Mouse (Mus musculus): Measurements from ENCODE around the gene Gpt2. TPM values are rescaled to one million over a fixed set of nuclear protein-coding genes. Genes with fewer than 3 reads are reported as not detected.

The Gpt2 gene
- polyA plus RNA-seq, 1 experiment: 49.2 TPM

GRCm38 (mm10) chr8:85498577-85498976 lies 6.2 kb downstream of the Gpt2 start:
- TF ChIP-seq CTCF (IDR thresholded peaks at IDR 0.05; ENCODE audit: extremely low read depth, insufficient read depth, low read length) (no peak), POLR2A (IDR thresholded peaks at IDR 0.05; ENCODE audit: extremely low read depth, insufficient read depth, low read length) (no peak)
- no peak overlapping the region for H3K27ac ChIP-seq (ENCODE audit: insufficient read depth, low read length)

DNA sequence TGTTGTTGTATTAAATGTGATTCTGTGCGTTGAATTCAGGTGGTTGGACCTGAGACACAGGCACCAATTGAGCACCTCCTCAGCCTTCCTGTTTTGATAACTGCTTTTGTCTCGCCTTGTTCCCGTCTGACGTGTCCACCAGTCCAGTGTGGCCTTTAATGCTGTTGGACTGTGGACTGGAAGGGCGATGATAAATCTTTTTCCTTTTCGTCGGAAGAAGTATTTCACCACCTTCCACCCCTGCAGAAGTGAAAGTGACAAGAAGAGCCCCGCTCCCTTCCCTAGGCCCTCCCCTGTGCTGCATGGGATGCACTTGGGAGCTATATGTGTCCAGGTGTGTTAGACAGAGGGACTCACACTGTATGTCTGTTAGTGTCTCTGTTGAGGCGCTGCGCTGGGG lies 8.1 kb downstream of the Gpt2 start:
- Histone ChIP-seq H3K27ac (ENCODE audit: insufficient read depth, low read length) (no peak overlapping the region), H3K4me1 (ENCODE audit: control insufficient read depth, insufficient read depth, low read length) (peaks cover 8% of the 10 kb centered on the region), H3K4me3 (ENCODE audit: insufficient read depth, low read length) (no peak overlapping the region)
- no peak for TF ChIP-seq CTCF (IDR thresholded peaks at IDR 0.05; ENCODE audit: extremely low read depth, insufficient read depth, low read length)
- no peak for TF ChIP-seq POLR2A (IDR thresholded peaks at IDR 0.05; ENCODE audit: extremely low read depth, insufficient read depth, low read length)

More at GRCm38 (mm10) chr8:85498577-85498976, 6.2 kb downstream of the Gpt2 start:
- no peak overlapping the region for H3K4me3 ChIP-seq (ENCODE audit: insufficient read depth, low read length)
- H3K4me1 ChIP-seq (ENCODE audit: control insufficient read depth, insufficient read depth, low read length): peaks cover 10% of the 10 kb centered on the region

GRCm38 (mm10) chr8:85500955-85501685 lies 8.7 kb downstream of the Gpt2 start:
- no peak for TF ChIP-seq POLR2A (IDR thresholded peaks at IDR 0.05; ENCODE audit: extremely low read depth, insufficient read depth, low read length)
- TF ChIP-seq CTCF (IDR thresholded peaks at IDR 0.05; ENCODE audit: extremely low read depth, insufficient read depth, low read length): no peak
- Histone ChIP-seq H3K27ac (ENCODE audit: insufficient read depth, low read length) (no peak overlapping the region), H3K4me1 (ENCODE audit: control insufficient read depth, insufficient read depth, low read length) (peaks cover 8% of the 10 kb centered on the region), H3K4me3 (ENCODE audit: insufficient read depth, low read length) (no peak overlapping the region)

DNA sequence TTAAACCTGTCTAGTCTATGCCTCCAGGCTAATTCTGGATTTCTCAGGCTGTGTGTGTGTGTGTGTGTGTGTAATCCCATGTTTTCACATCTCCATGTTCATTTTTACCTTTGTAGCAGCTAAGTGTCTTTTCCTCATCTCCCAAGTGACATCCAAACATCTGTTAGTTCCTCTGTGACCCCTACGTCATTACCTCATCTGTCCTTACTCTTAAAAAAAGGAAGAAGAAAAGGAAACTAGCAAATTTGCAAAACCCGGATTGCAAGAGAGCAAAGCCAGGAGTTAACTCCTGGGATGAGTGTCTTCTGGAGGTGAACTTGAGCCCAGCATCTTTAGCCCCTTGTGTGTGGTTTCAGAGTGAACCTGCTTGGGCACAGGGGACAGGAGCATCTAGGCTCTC lies 10.0 kb downstream of the Gpt2 start:
- TF ChIP-seq CTCF (IDR thresholded peaks at IDR 0.05; ENCODE audit: extremely low read depth, insufficient read depth, low read length) (no peak), POLR2A (IDR thresholded peaks at IDR 0.05; ENCODE audit: extremely low read depth, insufficient read depth, low read length) (no peak)
- Histone ChIP-seq H3K4me3 (ENCODE audit: insufficient read depth, low read length) (no peak overlapping the region), H3K4me1 (ENCODE audit: control insufficient read depth, insufficient read depth, low read length) (peaks cover 8% of the 10 kb centered on the region), H3K27ac (ENCODE audit: insufficient read depth, low read length) (no peak overlapping the region)

- TF ChIP-seq POLR2A (IDR thresholded peaks at IDR 0.05; ENCODE audit: extremely low read depth, insufficient read depth, low read length): no peak
- Histone ChIP-seq H3K4me3 (ENCODE audit: insufficient read depth, low read length) (no peak overlapping the region), H3K4me1 (ENCODE audit: control insufficient read depth, insufficient read depth, low read length) (peaks cover 8% of the 10 kb centered on the region), H3K27ac (ENCODE audit: insufficient read depth, low read length) (no peak overlapping the region)
These were observed 10.7 kb downstream of the Gpt2 start for GRCm38 (mm10) chr8:85503065-85503464.

DNA sequence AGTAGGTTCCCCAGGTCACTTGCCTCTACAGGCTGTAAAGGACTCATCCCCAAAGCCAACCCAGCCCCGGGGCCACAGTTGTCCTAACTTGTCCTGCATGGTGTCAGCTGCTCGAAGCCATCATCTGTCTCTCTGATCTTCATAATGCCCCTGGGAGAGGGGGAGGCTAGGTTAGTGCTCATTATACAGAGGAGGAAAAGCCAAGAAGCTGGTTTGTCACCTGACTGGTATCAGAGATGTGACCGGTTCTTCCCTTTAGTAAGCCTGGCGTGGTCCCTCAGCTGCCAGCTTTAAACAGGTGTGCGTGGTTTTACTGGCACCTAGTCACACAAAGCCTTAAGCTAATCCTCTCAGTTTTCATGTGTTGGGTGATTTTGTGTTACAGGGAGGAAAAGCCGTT lies 12.3 kb downstream of the Gpt2 start:
- TF ChIP-seq CTCF (IDR thresholded peaks at IDR 0.05; ENCODE audit: extremely low read depth, insufficient read depth, low read length): no peak
- no peak for TF ChIP-seq POLR2A (IDR thresholded peaks at IDR 0.05; ENCODE audit: extremely low read depth, insufficient read depth, low read length)
- Histone ChIP-seq H3K4me3 (ENCODE audit: insufficient read depth, low read length) (no peak overlapping the region), H3K4me1 (ENCODE audit: control insufficient read depth, insufficient read depth, low read length) (peaks cover 6% of the 10 kb centered on the region), H3K27ac (ENCODE audit: insufficient read depth, low read length) (no peak overlapping the region)

GRCm38 (mm10) chr8:85506620-85507019 lies 14.2 kb downstream of the Gpt2 start:
- TF ChIP-seq CTCF (IDR thresholded peaks at IDR 0.05; ENCODE audit: extremely low read depth, insufficient read depth, low read length) (no peak), POLR2A (IDR thresholded peaks at IDR 0.05; ENCODE audit: extremely low read depth, insufficient read depth, low read length) (no peak)
- no peak overlapping the region for H3K4me3 ChIP-seq (ENCODE audit: insufficient read depth, low read length)
- no peaks in the 10 kb centered on the region for H3K4me1 ChIP-seq (ENCODE audit: control insufficient read depth, insufficient read depth, low read length)
- no peak overlapping the region for H3K27ac ChIP-seq (ENCODE audit: insufficient read depth, low read length)

DNA sequence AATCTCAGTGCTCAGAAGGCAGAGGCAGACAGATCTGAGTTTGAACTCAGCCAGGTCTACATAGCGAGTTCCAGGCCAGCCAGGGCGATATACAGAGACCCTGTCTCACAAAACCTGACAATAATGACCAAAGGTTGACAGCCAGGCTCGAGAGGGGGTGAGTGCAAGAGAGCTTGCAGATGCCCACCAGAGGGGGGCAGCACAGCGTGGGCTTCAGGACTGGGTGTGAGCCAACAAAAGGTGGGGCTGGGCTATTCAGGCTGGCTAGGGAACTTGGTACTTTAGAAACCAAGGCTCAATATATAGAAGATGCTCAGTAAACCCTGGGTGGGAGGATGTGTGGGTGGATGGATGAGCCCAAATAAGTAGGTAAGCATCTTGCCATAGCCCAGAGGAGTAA lies 16.3 kb downstream of the Gpt2 start:
- TF ChIP-seq POLR2A (IDR thresholded peaks at IDR 0.05; ENCODE audit: extremely low read depth, insufficient read depth, low read length) (no peak), CTCF (IDR thresholded peaks at IDR 0.05; ENCODE audit: extremely low read depth, insufficient read depth, low read length) (no peak)

DNA sequence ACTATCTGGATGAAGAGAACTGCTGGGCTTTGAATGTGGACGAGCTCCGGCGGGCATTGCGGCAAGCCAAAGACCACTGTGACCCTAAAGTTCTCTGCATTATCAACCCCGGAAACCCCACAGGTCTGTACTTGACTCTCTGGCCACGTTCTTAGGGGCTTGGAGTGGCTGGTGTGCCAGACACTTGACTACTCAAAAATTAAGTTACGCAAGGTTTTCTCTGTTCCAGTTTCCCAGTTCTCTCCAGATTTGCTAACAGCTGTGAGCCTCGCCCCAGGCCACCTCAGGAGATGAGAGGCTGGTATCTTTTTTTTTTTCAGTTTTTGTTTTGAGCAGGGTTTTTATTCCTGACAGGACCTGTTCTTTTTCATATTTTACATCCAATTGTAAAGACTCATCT lies 19.9 kb downstream of the Gpt2 start:
- Histone ChIP-seq H3K4me1 (ENCODE audit: control insufficient read depth, insufficient read depth, low read length) (peaks cover 7% of the 10 kb centered on the region), H3K27ac (ENCODE audit: insufficient read depth, low read length) (no peak overlapping the region), H3K4me3 (ENCODE audit: insufficient read depth, low read length) (no peak overlapping the region)
- TF ChIP-seq POLR2A (IDR thresholded peaks at IDR 0.05; ENCODE audit: extremely low read depth, insufficient read depth, low read length) (no peak), CTCF (IDR thresholded peaks at IDR 0.05; ENCODE audit: extremely low read depth, insufficient read depth, low read length) (no peak)

More for the DNA sequence above, 16.3 kb downstream of the Gpt2 start:
- H3K27ac ChIP-seq (ENCODE audit: insufficient read depth, low read length): no peak overlapping the region
- H3K4me1 ChIP-seq (ENCODE audit: control insufficient read depth, insufficient read depth, low read length): no peaks in the 10 kb centered on the region; the same call in 1 of the 2 replicates
- H3K4me3 ChIP-seq (ENCODE audit: insufficient read depth, low read length): no peak overlapping the region

DNA sequence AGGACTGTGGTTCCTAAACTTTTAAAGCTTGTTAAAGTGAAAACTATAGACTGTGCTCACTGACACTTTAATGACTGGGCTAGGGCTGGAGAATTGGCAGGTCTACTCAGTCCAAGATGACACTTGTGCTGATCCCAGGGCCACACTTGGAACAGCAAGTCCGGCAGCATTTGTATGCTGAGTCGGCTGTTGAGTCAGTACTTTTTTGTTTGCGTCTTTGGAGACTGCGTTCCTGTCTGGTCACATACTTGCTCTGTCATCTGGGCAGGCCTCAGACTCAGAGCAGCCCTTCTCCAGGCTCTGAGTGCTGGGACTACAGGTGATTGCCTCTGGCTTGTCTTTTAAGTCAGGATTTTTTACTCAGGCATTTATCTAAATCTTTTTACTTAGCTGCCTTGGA lies 20.9 kb downstream of the Gpt2 start:
- no peak overlapping the region; the same call in 1 of the 2 replicates for H3K27ac ChIP-seq (ENCODE audit: insufficient read depth, low read length)
- TF ChIP-seq POLR2A (IDR thresholded peaks at IDR 0.05; ENCODE audit: extremely low read depth, insufficient read depth, low read length) (no peak), CTCF (IDR thresholded peaks at IDR 0.05; ENCODE audit: extremely low read depth, insufficient read depth, low read length) (no peak)
- no peak overlapping the region for H3K4me3 ChIP-seq (ENCODE audit: insufficient read depth, low read length)
- H3K4me1 ChIP-seq (ENCODE audit: control insufficient read depth, insufficient read depth, low read length): peaks cover 12% of the 10 kb centered on the region

Data from cortical plate, adult 2 months (tissue).